Mouse (Mus musculus): ENCODE results near the gene Ell2. TPM values are rescaled to one million over a fixed set of nuclear protein-coding genes. Genes with fewer than 3 reads are reported as not detected.
"Not testable (repeated sequence)": the region's sequence is repeated elsewhere in the genome, so short reads cannot be mapped to it uniquely, and the experiment has no call there.

Gene Ell2
- polyA plus RNA-seq, 1 experiment from 2014 or later: 6.1 TPM

GRCm38 (mm10) chr13:75708637-75709002 is 2.1 kb downstream of the Ell2 start:
- Histone ChIP-seq H3K9me3 (replicated peaks; ENCODE audit: control insufficient read depth, low read length) (no peaks in the 10 kb centered on the region), H3K9ac (replicated peaks; ENCODE audit: low read length) (peak overlapping the region; percentile 67), H3K4me2 (ENCODE audit: low read depth, low read length) (peak overlapping the region; percentile 82), H3K27ac (replicated peaks; ENCODE audit: low read depth, low read length) (no peak overlapping the region), H3K27me3 (ENCODE audit: control insufficient read depth, insufficient read depth, low read length) (no peaks in the 10 kb centered on the region), H3K4me3 (ENCODE audit: low read depth, low read length) (peak overlapping the region; percentile 72), H3K4me1 (ENCODE audit: control insufficient read depth, insufficient read depth, low read length) (no peaks in the 10 kb centered on the region), H3K36me3 (replicated peaks; ENCODE audit: control insufficient read depth, insufficient read depth, low read depth, low read length) (no peaks in the 10 kb centered on the region)
- DNase-seq (ENCODE audit: low spot score) (no peak), ATAC-seq (replicated peaks; ENCODE audit: insufficient number of reproducible peaks, low FRiP score, low TSS enrichment, low read depth) (no peak)
- 10% methylated on average over 8 of the region's 8 CpGs for WGBS

- no peak for ATAC-seq (replicated peaks; ENCODE audit: insufficient number of reproducible peaks, low FRiP score, low TSS enrichment, low read depth)
- no peak overlapping the region for H3K27ac ChIP-seq (replicated peaks; ENCODE audit: low read depth, low read length)
- H3K4me1 ChIP-seq (ENCODE audit: control insufficient read depth, insufficient read depth, low read length): no peaks in the 10 kb centered on the region
- H3K9ac ChIP-seq (replicated peaks; ENCODE audit: low read length): no peak overlapping the region
- H3K36me3 ChIP-seq (replicated peaks; ENCODE audit: control insufficient read depth, insufficient read depth, low read depth, low read length): no peaks in the 10 kb centered on the region
- no peaks in the 10 kb centered on the region for H3K9me3 ChIP-seq (replicated peaks; ENCODE audit: control insufficient read depth, low read length)
- 40% methylated on average over 4 of the region's 4 CpGs for WGBS
- DNase-seq (ENCODE audit: low spot score): no peak
- H3K4me3 ChIP-seq (ENCODE audit: low read depth, low read length): no peak overlapping the region; the same call in 1 of the 2 replicates
- no peaks in the 10 kb centered on the region for H3K27me3 ChIP-seq (ENCODE audit: control insufficient read depth, insufficient read depth, low read length)
- no peak overlapping the region for H3K4me2 ChIP-seq (ENCODE audit: low read depth, low read length)
These were observed 2.6 kb downstream of the Ell2 start for GRCm38 (mm10) chr13:75709026-75709778.

DNA sequence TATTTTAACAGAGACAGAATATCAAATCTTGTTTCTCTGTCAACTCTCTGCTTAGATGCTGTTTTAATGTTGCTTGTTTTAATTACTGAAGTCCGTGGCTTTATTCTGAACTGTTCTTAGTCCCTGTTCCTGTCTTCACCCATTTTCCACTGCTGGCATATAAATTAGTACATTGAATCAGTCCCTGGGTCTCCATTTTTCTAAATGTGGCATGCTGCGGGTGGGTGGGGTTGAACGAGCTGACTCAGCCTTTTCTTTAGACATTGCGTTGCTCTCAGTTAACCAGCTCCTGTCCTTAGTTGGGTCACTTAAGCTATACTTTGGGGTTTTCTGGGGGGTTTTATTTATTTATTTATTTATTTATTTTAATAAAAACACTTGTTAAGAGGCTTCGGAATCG is 3.6 kb downstream of the Ell2 start:
- H3K9me3 ChIP-seq (replicated peaks; ENCODE audit: control insufficient read depth, low read length): no peaks in the 10 kb centered on the region
- ATAC-seq (replicated peaks; ENCODE audit: insufficient number of reproducible peaks, low FRiP score, low TSS enrichment, low read depth) (no peak), DNase-seq (ENCODE audit: low spot score) (no peak)
- no peaks in the 10 kb centered on the region for H3K27me3 ChIP-seq (ENCODE audit: control insufficient read depth, insufficient read depth, low read length)
- 71% methylated on average over 6 of the region's 6 CpGs for WGBS
- no peaks in the 10 kb centered on the region for H3K4me1 ChIP-seq (ENCODE audit: control insufficient read depth, insufficient read depth, low read length)
- no peak overlapping the region for H3K27ac ChIP-seq (replicated peaks; ENCODE audit: low read depth, low read length)
- H3K4me3 ChIP-seq (ENCODE audit: low read depth, low read length): no peak overlapping the region
- H3K4me2 ChIP-seq (ENCODE audit: low read depth, low read length): no peak overlapping the region
- no peaks in the 10 kb centered on the region for H3K36me3 ChIP-seq (replicated peaks; ENCODE audit: control insufficient read depth, insufficient read depth, low read depth, low read length)
- no peak overlapping the region for H3K9ac ChIP-seq (replicated peaks; ENCODE audit: low read length)

DNA sequence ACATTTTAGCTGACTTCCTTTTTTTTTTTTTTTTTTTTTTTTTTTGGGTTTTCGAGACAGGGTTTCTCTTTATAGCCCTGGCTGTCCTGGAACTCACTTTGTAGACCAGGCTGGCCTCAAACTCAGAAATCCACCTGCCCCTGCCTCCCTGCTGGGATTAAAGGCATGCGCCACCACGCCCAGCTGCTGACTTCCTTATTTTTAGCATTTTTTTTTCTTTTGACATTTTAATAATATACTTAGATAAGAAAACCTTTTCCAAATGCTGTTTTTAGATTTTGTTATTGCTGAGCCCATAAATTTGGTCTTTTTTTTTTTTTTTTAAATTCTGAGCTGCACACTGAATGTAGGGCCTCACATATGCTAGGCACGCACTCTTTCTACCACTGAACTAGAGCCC is 5.0 kb downstream of the Ell2 start:
- 88% methylated on average over 3 of the region's 4 CpGs for WGBS
- not testable (repeated sequence) for H3K27ac ChIP-seq (replicated peaks; ENCODE audit: low read depth, low read length); H3K27me3 ChIP-seq (ENCODE audit: control insufficient read depth, insufficient read depth, low read length); H3K9ac ChIP-seq (replicated peaks; ENCODE audit: low read length); H3K36me3 ChIP-seq (replicated peaks; ENCODE audit: control insufficient read depth, insufficient read depth, low read depth, low read length); H3K9me3 ChIP-seq (replicated peaks; ENCODE audit: control insufficient read depth, low read length); DNase-seq (ENCODE audit: low spot score); H3K4me3 ChIP-seq (ENCODE audit: low read depth, low read length); ATAC-seq (replicated peaks; ENCODE audit: insufficient number of reproducible peaks, low FRiP score, low TSS enrichment, low read depth); H3K4me1 ChIP-seq (ENCODE audit: control insufficient read depth, insufficient read depth, low read length); H3K4me2 ChIP-seq (ENCODE audit: low read depth, low read length)

DNA sequence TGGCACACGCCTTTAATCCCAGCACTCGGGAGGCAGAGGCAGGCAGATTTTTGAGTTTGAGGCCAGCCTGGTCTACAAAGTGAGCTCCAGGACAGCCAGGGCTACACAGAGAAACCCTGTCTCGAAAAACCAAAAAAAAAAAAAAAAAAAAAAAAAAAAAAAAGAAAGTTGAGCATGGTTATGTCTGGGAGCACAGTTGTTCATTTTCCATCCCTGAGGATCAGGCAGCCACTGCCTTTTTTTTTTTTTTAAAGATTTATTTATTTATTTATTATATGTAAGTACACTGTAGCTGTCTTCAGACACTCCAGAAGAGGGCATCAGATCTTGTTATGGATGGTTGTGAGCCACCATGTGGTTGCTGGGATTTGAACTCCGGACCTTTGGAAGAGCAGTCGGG is 6.0 kb downstream of the Ell2 start:
- not testable (repeated sequence) for H3K36me3 ChIP-seq (replicated peaks; ENCODE audit: control insufficient read depth, insufficient read depth, low read depth, low read length); H3K27me3 ChIP-seq (ENCODE audit: control insufficient read depth, insufficient read depth, low read length); H3K4me2 ChIP-seq (ENCODE audit: low read depth, low read length); H3K4me3 ChIP-seq (ENCODE audit: low read depth, low read length); H3K4me1 ChIP-seq (ENCODE audit: control insufficient read depth, insufficient read depth, low read length); H3K9ac ChIP-seq (replicated peaks; ENCODE audit: low read length); H3K9me3 ChIP-seq (replicated peaks; ENCODE audit: control insufficient read depth, low read length); ATAC-seq (replicated peaks; ENCODE audit: insufficient number of reproducible peaks, low FRiP score, low TSS enrichment, low read depth); DNase-seq (ENCODE audit: low spot score); H3K27ac ChIP-seq (replicated peaks; ENCODE audit: low read depth, low read length)
- 90% methylated on average over 5 of the region's 5 CpGs for WGBS

DNA sequence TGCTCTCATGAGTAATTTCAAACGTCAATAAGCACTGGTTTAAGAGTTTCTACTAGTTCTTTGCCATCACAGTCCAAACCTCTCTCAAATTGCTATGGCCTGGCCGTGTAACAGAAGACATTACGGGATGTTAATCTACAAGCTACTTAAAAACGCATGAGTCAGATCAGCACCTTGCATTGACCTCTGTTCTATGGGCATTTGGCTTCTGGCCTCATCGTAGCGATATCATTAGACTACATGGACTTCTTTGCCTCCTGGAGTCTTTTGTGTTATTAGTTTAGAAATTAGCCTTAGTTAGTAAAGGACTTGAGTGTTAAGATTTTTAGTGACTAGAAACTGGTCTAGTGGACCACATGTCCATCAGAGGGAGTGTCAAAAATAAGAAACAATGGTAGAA is 7.8 kb downstream of the Ell2 start:
- WGBS: 83% methylated on average over 6 of the region's 6 CpGs

GRCm38 (mm10) chr13:75717638-75718302 is 11.2 kb downstream of the Ell2 start:
- Histone ChIP-seq H3K9ac (replicated peaks; ENCODE audit: low read length) (no peak overlapping the region), H3K27ac (replicated peaks; ENCODE audit: low read depth, low read length) (no peak overlapping the region)
- 71% methylated on average over 3 of the region's 3 CpGs for WGBS

More for the DNA sequence above, 7.8 kb downstream of the Ell2 start:
- no peaks in the 10 kb centered on the region for H3K9me3 ChIP-seq (replicated peaks; ENCODE audit: control insufficient read depth, low read length)
- no peak for DNase-seq (ENCODE audit: low spot score)
- no peak overlapping the region for H3K27ac ChIP-seq (replicated peaks; ENCODE audit: low read depth, low read length)
- no peaks in the 10 kb centered on the region for H3K36me3 ChIP-seq (replicated peaks; ENCODE audit: control insufficient read depth, insufficient read depth, low read depth, low read length)
- ATAC-seq (replicated peaks; ENCODE audit: insufficient number of reproducible peaks, low FRiP score, low TSS enrichment, low read depth): no peak
- no peaks in the 10 kb centered on the region for H3K4me1 ChIP-seq (ENCODE audit: control insufficient read depth, insufficient read depth, low read length)
- no peaks in the 10 kb centered on the region for H3K27me3 ChIP-seq (ENCODE audit: control insufficient read depth, insufficient read depth, low read length)
- no peak overlapping the region for H3K9ac ChIP-seq (replicated peaks; ENCODE audit: low read length)
- H3K4me3 ChIP-seq (ENCODE audit: low read depth, low read length): no peak overlapping the region
- no peak overlapping the region for H3K4me2 ChIP-seq (ENCODE audit: low read depth, low read length)

GRCm38 (mm10) chr13:75718376-75718775 is 11.8 kb downstream of the Ell2 start:
- no peak for DNase-seq (ENCODE audit: low spot score)
- no peak overlapping the region for H3K4me3 ChIP-seq (ENCODE audit: low read depth, low read length)
- no peaks in the 10 kb centered on the region for H3K4me1 ChIP-seq (ENCODE audit: control insufficient read depth, insufficient read depth, low read length)
- H3K4me2 ChIP-seq (ENCODE audit: low read depth, low read length): no peak overlapping the region
- no peaks in the 10 kb centered on the region for H3K27me3 ChIP-seq (ENCODE audit: control insufficient read depth, insufficient read depth, low read length)
- ATAC-seq (replicated peaks; ENCODE audit: insufficient number of reproducible peaks, low FRiP score, low TSS enrichment, low read depth): no peak
- no peak overlapping the region for H3K9ac ChIP-seq (replicated peaks; ENCODE audit: low read length)
- no peaks in the 10 kb centered on the region for H3K9me3 ChIP-seq (replicated peaks; ENCODE audit: control insufficient read depth, low read length)
- no peak overlapping the region for H3K27ac ChIP-seq (replicated peaks; ENCODE audit: low read depth, low read length)
- H3K36me3 ChIP-seq (replicated peaks; ENCODE audit: control insufficient read depth, insufficient read depth, low read depth, low read length): no peaks in the 10 kb centered on the region

More at GRCm38 (mm10) chr13:75717638-75718302, 11.2 kb downstream of the Ell2 start:
- Histone ChIP-seq H3K9me3 (replicated peaks; ENCODE audit: control insufficient read depth, low read length) (no peaks in the 10 kb centered on the region), H3K27me3 (ENCODE audit: control insufficient read depth, insufficient read depth, low read length) (no peaks in the 10 kb centered on the region), H3K36me3 (replicated peaks; ENCODE audit: control insufficient read depth, insufficient read depth, low read depth, low read length) (no peaks in the 10 kb centered on the region), H3K4me3 (ENCODE audit: low read depth, low read length) (no peak overlapping the region), H3K4me1 (ENCODE audit: control insufficient read depth, insufficient read depth, low read length) (no peaks in the 10 kb centered on the region), H3K4me2 (ENCODE audit: low read depth, low read length) (no peak overlapping the region)
- DNase-seq (ENCODE audit: low spot score) (no peak), ATAC-seq (replicated peaks; ENCODE audit: insufficient number of reproducible peaks, low FRiP score, low TSS enrichment, low read depth) (no peak)
